Mouse (Mus musculus): ENCODE data around the gene E330009J07Rik.
A peak's percentile ranks its signal among the peaks of the same experiment; 100 is the strongest.

The E330009J07Rik gene

DNA sequence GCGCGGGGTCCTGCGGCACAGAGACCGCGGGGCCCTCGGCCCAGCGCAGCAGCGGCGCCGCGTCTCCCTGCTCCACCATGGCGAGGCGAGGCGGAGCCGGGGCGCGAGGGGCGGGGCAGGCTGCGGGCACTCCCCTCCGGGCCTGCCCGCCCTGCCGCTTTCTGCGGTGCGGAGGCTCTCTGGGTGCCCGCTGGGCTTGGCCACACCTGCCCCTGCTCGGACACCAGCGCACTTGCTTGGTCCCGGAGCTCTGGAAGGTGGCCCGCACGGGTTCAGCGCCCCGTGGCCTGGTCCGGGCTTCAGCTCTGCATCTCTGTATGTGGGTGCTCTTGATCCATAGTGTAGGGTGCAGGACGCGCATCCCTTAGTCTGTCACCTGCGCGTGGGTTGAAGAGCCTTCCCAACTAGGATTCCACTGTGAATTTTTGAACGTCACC lies at the start of gene E330009J07Rik:
Gene E330009J07Rik, minus strand, starts transcription at position 89 of the 437 bp plus-strand sequence.
- DNase-seq (ENCODE audit: low read depth, low spot score) = peak; percentile 39

DNA sequence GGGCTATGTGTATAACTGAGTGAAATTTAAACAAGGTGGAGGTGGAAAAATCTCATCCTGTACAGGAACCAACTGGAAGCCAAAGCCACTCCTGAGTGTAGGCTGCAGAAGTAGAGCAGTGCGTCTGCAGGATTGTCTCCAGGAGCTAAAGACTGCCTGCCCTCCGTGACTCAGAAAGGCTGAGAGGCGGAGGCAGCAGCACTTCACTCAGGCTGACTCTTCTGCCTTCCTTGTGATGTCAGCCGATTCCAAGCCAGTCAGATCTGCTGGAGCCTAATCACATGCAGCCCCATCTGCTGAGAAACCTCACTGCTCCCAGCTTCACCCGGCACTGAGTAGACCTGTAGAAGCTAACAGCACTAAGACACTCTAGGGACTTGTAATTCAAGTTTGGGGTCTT lies 46.4 kb upstream of the E330009J07Rik start:
- DNase-seq (ENCODE audit: low read depth, low spot score) = no peak

DNA sequence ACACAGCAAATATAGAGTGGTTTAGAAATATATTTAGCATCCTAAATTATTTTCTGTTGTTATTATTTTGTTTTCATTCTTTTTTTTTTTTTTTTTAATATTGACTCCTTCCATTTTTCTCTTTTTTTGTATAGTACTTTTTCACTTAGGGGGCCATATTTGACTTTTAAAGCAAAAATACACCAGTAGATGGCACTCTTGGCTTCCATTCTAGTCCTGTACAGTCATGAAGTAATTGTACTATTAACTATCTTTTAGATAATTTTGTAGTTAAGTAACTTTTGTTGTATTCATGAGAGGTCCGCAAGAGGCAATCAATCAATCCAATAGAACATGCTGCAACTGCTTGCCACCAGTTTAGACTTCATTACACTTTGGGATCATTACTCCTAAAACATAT lies 43.8 kb upstream of the E330009J07Rik start:
- DNase-seq (ENCODE audit: low read depth, low spot score) = no peak

DNA sequence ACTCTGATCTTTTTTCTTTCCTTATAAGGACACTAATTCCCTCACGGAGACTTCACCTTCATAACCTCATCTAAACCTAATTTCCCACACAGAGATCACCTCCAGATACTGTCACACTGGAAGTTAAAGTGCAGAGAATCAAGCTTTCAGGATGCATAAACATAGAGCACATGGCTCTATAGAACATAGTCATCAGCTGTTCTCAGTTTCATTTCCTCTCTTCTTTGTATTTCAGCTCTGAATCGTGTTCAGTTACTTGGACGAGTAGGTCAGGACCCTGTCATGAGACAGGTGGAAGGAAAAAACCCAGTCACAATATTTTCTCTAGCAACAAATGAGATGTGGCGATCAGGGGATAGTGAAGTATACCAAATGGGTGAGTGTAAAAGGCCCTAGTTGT lies 40.2 kb upstream of the E330009J07Rik start:
- DNase-seq (ENCODE audit: low read depth, low spot score) = no peak

DNA sequence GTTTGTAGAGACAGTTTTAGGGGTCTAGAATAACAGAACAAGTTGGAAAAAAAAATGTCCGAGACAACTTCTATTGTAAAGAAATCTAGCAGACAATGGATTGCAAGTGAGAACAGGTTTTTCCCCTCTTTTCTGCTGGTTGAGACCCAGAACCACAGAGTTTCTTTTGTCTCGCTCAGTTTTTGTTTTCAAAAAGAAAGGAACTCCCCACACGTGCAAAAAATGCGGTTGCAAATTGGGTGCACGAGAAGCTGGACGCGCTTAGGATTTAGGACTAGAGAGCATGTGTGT lies 35.7 kb upstream of the E330009J07Rik start:
- no peak for DNase-seq (ENCODE audit: low read depth, low spot score)

DNA sequence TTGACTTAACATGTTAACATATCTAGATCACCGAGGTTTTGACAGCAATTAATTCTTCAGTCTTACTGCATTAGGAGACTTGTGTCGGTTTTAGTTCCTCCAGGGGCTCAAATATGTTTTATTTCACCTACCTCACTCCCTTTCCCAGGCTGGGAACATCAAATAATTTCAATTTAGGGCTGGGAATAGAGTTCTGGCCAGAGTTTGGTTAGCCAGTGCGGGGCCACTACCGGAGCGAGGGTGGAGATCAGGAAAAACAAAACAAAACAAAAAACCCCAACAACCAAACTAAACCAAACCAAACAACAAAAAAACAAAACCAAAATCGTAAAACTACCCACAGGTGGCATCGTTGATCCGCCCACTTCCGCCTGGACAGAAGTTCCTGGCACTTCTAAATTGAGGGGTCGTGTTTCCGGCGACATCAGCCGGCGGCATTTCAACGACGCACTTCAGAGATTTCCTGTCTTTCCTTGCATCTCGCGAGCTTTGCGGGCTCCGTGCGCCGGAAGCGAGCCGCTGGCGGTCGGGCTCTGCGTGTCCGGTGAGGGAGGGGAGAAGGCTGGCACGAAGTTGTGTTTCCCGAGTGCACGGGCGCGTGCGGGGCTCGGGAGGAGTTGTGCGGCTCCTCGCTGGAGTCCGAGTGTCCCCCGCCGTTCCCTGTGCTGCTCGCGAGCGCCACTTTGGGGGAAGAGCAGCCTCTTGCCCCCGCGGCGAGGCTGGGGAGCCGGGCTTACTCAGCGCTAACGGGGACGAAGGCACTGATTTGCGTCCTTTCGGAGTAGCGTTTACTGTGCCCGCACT lies 35.2 kb upstream of the E330009J07Rik start, which contains the start of gene Ssbp1:
Gene Ssbp1, plus strand, starts transcription at position 437 of the 804 bp plus-strand sequence.
- peak; percentile 93 for DNase-seq (ENCODE audit: low read depth, low spot score)

DNA sequence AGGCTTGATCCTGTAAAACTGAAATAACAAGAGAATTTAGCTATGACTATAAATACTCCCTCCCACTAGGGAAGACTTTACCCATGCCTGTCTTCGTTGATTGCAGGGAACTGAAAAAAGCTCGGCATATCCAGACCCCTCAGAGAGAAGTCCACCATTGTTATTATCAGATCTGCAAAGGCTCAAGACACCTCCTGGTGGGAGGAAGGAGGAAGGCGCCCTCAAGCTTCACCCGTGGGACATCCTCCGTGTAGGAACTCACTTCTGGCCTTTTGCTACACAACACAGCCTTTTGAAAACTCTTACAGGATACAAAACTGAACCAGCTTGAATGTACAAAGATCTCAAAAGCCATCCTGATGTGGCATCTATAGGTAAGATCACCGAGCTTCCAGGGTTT lies 29.8 kb upstream of the E330009J07Rik start:
- DNase-seq (ENCODE audit: low read depth, low spot score) = no peak

DNA sequence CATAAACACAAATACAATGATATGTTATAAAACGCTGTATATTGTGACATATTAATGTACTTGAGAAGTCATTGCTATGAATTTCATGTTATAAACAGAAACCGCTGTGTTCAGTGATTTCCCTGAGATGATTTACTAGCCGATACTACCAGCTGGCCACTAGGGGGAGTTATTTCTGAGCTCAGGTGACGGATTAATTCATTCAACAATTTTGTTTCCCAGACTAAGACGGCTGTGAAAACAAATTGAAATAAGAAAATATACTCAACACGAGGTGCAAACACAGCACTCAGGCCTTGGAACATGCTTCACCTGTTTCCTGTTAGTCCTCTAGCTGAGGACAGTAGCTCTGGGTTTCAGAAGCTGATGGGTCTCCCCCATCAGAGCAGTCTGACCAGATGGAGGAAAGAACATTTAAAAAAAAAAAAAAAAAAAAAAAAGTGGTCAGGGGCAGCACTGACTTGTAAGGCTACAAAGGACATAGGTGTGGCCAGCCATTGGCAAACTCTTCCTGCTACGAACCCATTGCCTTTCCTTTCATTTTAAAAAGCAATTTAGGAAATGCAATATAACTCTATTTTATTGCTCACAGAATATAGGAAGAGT lies 18.6 kb upstream of the E330009J07Rik start:
- DNase-seq (ENCODE audit: low read depth, low spot score) = no peak

DNA sequence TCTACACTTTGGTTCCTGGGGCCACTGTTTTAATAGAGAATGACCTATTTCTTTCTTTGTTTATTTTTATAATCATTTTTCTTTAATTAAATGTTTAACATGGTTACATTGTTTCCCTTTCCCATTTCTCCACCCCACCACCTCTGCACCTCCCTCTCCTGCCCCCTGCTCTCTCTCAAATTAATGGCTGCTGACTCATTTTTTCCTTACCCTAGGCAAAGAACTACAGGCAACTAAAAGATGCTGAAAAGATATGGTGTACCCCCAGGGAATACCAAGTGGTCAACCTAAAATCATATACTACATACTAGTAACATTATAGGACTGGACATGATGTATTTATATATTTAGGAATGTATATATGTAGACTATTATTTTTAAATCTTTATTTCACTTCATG lies 12.7 kb upstream of the E330009J07Rik start:
- no peak for DNase-seq (ENCODE audit: low read depth, low spot score)

DNA sequence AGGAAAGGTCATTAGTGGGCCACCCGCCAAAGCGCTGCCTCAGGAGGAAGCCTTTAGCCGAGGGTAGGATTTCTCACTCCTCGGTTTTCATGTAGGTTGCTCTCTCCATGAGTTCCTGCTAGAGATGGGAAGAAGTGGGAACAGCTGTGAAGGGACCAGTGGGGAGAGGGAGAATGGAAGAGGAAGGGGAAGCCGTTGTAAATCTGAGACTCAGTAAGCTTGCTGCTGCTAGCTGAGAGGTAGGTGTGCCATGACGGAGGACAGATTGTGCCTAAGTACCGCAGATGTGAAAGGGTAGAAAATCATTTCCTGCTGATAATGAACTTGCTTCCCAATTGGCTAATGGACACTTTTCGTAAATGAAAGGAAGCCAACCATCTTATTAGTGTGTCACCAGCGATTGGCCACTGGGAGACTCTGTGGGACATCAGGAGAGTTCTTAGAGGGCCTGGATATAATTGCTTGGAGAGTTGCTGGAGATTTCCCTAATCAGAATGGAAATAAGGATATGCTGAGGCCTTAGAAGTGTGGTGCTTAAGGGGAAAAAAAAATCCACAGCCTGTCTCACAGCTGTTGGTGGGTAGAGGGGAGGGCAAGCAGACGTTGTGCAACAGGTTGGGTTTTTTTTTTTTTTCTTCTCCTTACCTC lies 7.5 kb upstream of the E330009J07Rik start:
- no peak for DNase-seq (ENCODE audit: low read depth, low spot score)

DNA sequence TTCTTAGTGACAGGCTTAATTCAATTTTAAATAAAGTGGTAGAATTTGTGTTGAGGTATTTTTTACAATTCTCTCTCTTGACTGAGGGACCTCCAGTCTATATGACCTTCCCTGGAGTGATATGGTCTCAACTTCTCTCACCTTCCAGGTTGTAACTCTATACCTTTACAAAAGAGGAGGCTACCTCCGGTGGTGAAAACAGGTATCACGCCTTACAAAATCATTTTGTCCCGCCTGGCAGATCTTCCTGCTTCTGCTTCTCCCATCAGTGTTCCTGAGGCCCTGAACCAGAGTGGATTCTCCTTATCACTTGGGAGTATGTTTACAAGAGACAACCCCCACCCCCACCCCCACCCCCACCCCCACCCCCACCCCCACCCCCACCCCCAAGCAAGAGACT lies 5.8 kb upstream of the E330009J07Rik start:
- DNase-seq (ENCODE audit: low read depth, low spot score) = no peak

DNA sequence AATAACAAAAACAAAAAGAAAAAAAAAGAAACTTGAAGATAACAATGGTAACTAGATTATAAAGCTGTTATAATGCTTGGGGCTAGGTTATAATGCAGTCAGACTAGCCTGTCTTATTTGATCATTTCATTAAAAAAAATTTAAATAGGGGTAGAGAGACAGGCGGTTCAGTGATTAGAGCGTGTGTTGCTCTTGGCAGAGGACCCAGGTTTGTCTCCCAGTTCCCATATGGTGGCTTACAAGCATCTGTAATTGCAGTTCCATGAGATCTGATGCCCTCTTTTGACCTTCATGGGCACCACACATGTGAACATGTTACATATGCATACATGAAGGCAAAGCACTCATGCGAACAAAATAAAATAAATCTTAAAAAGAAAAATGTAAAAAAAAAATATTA lies 5.3 kb upstream of the E330009J07Rik start:
- DNase-seq (ENCODE audit: low read depth, low spot score) = no peak

DNA sequence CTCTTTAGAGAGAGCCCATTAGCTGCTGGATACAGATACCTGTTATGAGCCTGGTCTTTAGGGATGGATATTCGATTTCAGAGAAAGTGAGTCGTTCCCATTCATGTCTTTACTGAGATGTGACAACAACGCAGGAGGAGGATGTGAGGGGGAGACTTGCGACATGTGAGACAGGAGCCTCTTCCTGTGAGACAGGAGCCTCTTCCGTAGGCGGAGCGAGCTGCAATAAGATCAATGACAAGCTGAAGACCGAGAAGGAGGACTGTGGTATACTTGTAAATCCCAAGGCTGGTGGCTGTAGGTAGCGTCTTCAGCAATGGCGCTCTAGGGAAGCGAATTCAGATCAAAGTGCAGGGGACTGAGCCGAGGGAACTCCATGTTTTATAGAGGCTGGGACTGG lies 3.8 kb upstream of the E330009J07Rik start:
- DNase-seq (ENCODE audit: low read depth, low spot score) = no peak

DNA sequence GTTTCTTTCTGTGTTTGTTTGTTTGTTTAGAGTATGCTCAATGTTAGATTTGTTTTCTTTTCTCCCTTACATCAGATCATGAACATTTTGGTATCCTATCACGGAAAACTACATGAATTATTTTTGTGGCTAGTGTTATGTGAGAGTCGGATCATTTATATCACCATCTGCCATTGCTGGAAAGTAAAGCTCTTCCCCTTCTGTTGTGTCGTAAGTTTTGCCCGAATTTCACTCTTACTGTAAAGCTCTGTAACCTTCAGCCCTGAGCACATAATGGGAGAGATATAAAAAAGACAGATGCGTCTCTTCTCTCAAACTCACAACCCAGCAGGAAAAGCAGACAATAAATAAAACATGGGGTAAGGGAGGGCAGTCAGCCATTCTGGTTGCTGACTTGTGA lies 3.0 kb upstream of the E330009J07Rik start, which contains the start of gene Wee2:
Gene Wee2, plus strand, starts transcription at position 153 of the 400 bp plus-strand sequence.
- DNase-seq (ENCODE audit: low read depth, low spot score) = no peak

DNA sequence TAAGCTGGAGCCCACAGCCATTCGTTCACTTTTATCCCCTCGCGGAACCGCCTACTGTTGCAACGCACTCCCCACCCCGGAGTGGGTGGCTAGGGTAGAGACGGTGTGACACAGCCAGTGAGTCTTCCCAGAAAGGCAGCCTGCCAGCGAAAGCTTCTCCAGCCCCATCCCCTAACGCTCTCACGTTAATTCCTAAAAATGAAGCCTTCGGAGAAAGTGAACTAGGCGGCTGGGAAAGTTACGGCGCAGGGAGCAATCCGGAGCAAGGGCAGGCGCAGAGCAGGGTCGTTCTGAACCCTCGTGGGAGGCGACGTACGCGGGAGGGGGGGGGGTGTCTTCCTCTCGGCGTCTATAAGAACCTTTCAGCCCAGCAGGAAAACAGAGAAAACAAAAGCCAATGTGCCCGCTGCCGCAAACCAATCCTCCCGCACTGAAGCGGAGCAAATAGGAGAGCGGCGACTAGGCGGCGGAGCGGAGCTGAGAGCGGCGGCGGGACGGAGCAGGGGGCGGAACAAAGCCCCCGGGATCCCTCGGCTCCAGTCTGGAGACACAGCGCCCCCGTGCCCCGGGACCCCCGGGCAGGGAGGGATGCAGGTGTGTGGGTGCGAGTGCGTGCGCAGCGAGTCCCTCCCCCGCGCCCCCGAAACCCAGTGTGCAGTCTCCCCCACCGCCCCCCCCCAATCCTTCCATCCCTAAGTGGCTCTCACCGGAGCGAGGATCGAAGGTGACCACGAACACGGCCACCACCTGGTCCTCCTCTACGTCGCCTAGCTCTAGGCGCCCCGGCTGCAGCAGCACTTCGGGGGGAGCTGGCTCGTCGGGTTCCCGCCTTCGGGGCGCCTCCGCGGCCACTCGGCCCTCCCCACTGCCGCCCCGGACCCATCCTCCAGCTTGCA lies 536 bp downstream of the E330009J07Rik start:
- no peak for DNase-seq (ENCODE audit: low read depth, low spot score)

DNA sequence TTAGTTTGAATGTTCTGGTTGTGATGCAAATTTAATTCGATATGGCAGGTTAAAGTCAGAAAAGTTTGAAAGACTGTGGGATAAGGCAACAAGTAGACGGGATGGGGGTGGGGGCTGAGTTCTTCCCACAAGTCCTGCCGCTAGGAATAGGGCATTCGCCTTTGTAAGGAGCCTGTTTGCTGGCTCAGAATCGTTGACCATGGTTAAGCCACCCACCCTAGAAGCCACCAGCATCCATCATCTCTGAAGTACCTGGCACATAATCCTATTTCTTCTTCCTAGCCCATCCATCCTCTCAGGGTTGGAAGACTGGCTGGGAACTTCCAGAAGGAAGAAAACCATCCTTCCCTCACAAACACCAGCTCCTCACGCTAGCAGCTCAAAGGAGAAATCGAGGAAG lies 1.2 kb downstream of the E330009J07Rik start:
- no peak for DNase-seq (ENCODE audit: low read depth, low spot score)

DNA sequence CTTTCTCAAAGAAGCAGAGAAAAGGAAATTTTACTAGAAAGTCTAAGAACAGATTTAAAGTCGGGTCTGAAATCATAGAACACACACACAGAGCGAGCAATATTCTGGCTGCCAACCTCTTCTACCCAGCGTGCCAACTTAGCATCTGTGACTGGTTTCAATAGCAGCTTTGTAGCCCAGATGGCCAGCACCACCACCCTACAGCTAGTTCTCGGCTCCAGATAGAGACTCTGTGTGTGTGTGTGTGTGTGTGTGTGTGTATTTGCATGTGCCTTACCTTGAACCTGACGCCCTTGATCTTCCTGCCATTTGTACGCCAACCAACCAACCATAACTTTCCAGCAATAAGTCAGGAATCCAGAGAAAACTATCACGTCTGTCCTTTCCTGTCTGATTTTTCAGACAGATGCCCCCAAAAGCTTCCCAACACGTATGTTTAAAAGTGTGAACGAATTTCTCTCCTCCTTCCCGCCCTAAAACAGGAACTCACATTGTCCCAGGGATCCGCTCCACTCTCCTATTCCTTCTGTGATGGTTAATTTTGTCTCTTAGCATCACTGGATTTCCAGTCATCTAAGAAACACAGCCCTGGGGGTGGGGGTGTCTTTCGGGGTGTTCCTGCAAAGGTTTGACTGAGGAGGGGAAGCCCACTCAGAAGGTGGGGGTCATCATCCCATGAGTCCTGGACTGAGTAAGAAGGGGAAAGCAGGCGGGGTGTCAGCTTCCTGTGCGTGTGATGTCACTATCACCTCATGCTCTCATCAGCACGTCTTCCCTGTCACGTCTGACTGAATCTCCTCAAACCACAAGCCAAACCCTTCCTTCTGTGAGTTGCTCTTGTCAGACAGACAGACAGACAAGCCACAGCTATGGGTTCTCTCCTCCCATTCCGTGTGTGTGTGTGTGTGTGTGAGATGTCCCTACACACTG lies 3.3 kb downstream of the E330009J07Rik start:
- DNase-seq (ENCODE audit: low read depth, low spot score) = no peak

DNA sequence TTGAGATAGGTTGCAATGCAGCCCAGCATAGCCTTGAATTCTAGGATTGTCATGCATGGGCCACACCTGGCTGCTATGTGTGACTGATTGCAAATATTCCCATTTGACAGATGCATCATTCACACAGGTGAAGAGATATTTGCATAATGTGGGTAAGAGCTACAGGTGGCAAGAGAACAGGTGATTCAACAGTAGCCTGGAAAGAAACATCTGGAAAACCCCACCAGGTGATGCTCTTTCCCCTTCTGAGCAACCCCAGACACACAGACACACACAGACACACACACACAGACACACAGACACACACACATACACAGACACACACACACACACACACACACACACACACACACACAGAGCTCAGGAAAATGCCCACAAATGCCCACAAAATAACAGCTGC lies 4.1 kb downstream of the E330009J07Rik start:
- DNase-seq (ENCODE audit: low read depth, low spot score) = no peak

DNA sequence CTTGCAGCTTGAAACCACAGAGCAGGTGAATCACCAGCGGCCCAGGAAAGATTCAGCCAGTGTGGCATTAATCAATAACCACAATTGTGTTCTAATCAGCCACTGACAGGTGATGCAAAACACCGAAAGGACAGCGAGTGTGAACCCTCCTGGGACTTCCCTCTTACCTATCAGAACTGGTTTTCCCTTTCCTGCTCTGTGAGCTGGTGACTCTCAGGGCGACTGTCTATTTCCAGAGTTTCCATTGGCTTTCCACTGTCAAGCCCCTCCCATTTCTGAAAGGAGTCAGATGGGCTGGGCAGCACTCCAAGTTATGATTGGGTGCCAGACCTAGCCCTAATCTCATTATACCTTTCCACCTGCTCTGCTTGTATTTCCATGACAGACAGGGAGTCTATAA lies 4.6 kb downstream of the E330009J07Rik start:
- no peak for DNase-seq (ENCODE audit: low read depth, low spot score)

DNA sequence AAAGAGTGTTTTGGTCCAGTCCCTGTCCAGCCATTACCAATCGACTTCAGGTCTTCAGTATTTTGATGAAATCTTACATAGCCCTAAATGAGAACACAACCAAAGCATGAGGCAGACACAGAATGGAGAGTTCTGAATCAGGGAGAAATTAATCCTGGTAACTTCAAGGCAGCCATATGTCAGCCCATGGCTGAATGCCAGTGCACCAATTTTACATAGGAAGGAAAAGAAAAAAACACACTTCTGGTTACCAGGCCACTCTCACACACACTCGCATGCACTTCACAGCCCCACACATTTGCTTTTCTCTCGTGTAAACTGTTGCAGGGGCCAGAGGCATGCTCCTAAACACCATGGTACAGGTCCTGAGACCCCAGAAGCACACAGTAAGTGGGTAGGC lies 5.1 kb downstream of the E330009J07Rik start:
- no peak for DNase-seq (ENCODE audit: low read depth, low spot score)

DNA sequence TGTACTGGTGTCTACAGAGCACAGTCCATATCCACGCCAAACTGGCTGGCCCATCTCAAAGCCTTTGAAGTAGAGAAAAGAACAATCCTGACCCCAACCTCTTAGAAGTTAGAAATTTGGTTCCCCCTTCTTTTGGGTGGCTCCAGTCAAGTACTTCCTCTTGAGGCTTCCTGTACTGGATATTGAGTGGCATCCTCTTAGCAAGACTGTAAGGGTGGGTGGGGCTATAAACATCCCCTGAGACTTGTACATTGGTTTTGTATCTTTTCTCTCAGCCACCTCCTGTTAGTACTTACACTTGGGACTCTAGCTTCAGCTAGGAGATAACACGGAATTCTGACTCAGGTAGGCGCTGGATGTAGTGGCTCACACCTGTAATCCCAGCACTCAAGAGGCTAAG lies 5.7 kb downstream of the E330009J07Rik start:
- no peak for DNase-seq (ENCODE audit: low read depth, low spot score)

Measured in retina, adult 2 months (tissue).